Mouse (Mus musculus) urinary bladder, postnatal 4 days (tissue): Measurements from ENCODE around the gene Cyb5rl.
"Not testable (repeated sequence)": the region's sequence is repeated elsewhere in the genome, so short reads cannot be mapped to it uniquely, and the experiment has no call there.

Experiments
- DNase-seq, 2 experiments: peaks; one replicate each; pipeline ENCODE4 v3.0.0; 2021 to 2022; ENCODE audit warnings: low spot score in 2 of 2

Cyb5rl gene

GRCm38 (mm10) chr4:107109181-107109580, 42.4 kb downstream of the Cyb5rl start:
- not testable (repeated sequence) for DNase-seq

DNA sequence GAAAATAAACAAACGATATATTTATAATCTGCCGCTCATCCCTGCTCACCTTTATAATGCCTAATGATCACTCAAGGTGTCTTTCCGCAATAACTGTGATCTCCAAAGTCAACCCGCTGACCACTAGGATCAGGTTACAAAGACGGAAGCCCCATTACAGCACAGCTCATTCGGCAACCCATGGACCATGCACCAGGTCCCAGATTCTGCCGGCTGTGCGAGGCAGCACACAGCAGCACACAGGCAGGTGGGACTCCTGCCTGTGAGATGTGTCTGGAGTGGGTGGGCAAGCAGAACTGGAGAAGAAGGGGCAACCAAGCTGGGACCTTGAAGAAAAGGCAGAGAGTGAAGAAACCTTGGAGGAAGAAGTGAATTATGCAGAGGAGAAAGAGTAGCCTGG, 47.5 kb downstream of the Cyb5rl start:
- no peak for DNase-seq

- no peak for DNase-seq
These were observed 51.1 kb downstream of the Cyb5rl start for GRCm38 (mm10) chr4:107117741-107118385.

GRCm38 (mm10) chr4:107119056-107119455, 52.3 kb downstream of the Cyb5rl start:
- DNase-seq: no peak

DNA sequence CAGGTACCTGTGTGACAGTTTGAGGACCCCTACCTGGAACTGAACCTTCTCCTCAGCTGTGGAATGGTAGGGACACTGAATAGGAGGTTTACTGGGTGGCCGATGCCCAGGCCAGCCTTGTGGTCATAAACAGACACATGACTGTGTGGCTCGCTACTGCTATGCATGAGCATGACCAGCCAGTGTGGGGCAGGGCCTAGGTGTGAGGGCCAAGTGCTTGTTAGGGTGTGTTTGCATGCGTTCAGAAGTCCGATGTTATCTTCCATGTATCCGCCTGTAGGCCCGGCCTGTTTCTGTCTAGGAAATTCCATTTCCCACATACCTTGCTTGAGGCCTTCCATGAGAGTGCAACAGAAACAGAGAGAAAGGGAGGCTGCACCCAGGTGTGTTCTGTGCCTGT, 53.9 kb downstream of the Cyb5rl start:
- DNase-seq: no peak

- peak in 1 of 2 experiments; percentile 34 for DNase-seq
These were observed 54.6 kb downstream of the Cyb5rl start for GRCm38 (mm10) chr4:107121165-107121943.

DNA sequence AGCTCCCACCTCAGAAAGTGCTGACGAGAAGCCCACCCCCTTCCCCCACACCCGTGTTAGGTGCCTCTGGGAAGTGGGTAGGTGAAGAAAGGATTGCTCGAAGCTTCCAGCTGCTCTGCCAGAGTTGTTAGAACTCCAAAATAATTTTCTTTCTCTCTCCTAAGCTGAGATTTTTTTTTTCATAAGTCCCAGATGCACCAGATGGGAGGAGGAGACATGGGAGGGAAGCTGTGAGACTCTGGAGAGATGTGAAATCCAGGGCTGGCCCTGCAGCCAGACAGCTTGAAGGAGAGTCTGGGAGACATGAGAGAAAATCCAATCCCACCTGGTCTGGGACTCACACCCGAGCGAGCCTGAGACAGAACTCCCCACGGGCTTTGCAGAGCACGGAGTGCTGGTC, 57.6 kb downstream of the Cyb5rl start:
- no peak for DNase-seq

- no peak for DNase-seq
These were observed 58.3 kb downstream of the Cyb5rl start for GRCm38 (mm10) chr4:107125101-107125500.

- DNase-seq: no peak
These were observed 59.6 kb downstream of the Cyb5rl start for GRCm38 (mm10) chr4:107126389-107126788.

DNA sequence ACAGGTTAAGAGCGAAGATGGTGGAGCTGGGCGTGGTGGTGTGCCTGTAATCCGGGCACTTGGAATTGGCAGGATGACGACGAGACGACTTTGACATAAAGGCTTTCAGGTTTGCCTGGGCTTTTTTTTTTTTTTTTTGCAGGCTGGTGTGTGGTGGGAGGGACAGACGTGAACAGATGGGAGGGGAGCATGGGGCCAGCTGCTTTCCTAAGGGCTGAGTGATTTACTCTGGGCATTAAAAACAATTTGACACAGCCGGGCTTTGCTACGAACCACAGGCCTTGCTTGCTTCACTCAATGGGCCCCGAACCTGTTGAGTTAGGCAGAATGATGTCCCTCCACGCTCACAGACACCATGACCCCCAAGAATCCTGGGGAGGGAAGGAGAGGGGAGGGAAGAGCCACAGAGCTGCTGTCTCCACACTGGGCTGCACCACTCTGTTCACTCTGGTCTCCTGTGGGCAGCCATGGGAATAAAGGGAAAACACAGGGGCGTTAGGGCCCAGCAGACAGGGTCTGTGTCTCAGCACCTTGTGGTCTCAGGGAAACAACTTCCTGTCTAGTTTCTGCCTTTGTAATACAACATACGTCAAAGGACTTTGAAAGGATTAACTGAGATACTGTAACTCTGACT, 60.2 kb downstream of the Cyb5rl start:
- DNase-seq: no peak

- DNase-seq: no peak
These were observed 61.3 kb downstream of the Cyb5rl start for GRCm38 (mm10) chr4:107127901-107128669.

- no peak for DNase-seq
These were observed 62.6 kb downstream of the Cyb5rl start for GRCm38 (mm10) chr4:107129373-107129772.

GRCm38 (mm10) chr4:107130534-107130933, 63.7 kb downstream of the Cyb5rl start:
- no peak for DNase-seq

GRCm38 (mm10) chr4:107134891-107135290, 68.1 kb downstream of the Cyb5rl start:
- no peak for DNase-seq

- DNase-seq: no peak
These were observed 68.9 kb downstream of the Cyb5rl start for GRCm38 (mm10) chr4:107135663-107136062.

GRCm38 (mm10) chr4:107136531-107136930, 69.7 kb downstream of the Cyb5rl start:
- DNase-seq: no peak
